Mouse (Mus musculus): ENCODE measurements around the gene Akr1c13. TPM values are rescaled to one million over a fixed set of nuclear protein-coding genes. Genes with fewer than 3 reads are reported as not detected.
"Not testable (repeated sequence)": the region's sequence is repeated elsewhere in the genome, so short reads cannot be mapped to it uniquely, and the experiment has no call there.

Gene Akr1c13
- total RNA-seq (2017): 102 and 119 TPM in 2 replicates

DNA sequence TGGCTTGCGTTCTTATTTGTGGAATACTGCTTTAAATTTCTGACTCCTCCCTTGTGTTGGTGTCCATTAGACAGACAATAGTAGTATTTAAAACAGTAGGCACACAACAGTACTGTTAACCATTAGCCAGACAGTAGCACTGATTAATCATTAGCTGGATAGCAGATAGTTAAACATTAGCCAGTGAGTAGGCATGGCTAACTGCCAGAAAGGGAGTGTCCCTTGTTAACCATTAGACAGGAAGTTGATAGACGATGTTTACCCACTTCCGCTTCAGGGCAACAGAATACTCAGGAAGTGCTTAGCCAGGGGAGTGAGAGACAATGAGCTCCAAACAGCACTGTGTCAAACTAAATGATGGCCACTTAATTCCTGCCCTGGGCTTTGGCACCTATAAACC, at the start of gene Akr1c13:
Gene Akr1c13 (plus strand): TSS at position 247 of the 400 bp plus-strand sequence.
- ATAC-seq (replicated peaks in 1 of 2; ENCODE audit: insufficient read depth in 1 of 2, low FRiP score in 2 of 2, low TSS enrichment in 1 of 2, low read depth in 1 of 2, poor library complexity in 2 of 2, severe bottlenecking in 2 of 2): peak; percentile 96 to 97

DNA sequence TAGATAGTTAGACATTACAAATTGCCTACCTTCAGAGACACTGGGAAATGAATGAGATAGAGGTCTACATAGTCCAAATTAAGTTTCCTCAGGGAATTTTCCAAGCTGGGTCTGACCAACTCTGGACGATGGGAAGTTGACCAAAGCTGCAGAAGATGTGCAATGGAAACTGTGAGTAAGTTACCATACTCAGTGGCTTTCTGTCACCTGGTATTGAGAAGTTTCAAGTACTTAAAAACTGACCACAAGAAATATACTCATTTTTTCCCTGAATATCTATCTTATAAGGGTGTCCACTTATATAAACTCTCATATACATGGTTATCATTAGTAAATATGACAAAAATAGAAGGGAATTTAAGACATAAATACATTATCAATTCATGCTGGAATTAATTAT, 46.7 kb upstream of the Akr1c13 start:
- no peak for ATAC-seq (replicated peaks in 1 of 2; ENCODE audit: insufficient read depth in 1 of 2, low FRiP score in 2 of 2, low TSS enrichment in 1 of 2, low read depth in 1 of 2, poor library complexity in 2 of 2, severe bottlenecking in 2 of 2)

DNA sequence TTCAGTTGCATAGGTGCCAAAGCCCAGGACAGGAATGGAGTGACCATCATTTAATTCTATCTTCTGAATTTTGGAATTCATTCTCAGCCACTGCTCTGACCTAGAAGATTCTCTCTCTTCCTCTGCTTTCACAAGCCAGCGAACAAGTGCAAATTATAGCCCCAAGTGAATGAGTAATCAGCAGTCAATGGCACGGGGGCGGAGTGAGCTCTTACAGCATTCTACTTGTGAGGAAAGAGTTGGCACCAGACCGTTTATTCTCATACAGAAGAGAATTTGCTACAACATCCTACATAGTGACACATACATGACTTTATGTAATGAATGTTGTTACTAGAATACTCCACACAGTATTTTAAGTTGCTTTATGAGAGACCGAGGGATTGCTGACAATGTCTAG, 40.4 kb upstream of the Akr1c13 start, which contains the start of gene Akr1c18:
Gene Akr1c18 (minus strand): TSS at position 137 of the 400 bp plus-strand sequence.
- no peak for ATAC-seq (replicated peaks in 1 of 2; ENCODE audit: insufficient read depth in 1 of 2, low FRiP score in 2 of 2, low TSS enrichment in 1 of 2, low read depth in 1 of 2, poor library complexity in 2 of 2, severe bottlenecking in 2 of 2)

DNA sequence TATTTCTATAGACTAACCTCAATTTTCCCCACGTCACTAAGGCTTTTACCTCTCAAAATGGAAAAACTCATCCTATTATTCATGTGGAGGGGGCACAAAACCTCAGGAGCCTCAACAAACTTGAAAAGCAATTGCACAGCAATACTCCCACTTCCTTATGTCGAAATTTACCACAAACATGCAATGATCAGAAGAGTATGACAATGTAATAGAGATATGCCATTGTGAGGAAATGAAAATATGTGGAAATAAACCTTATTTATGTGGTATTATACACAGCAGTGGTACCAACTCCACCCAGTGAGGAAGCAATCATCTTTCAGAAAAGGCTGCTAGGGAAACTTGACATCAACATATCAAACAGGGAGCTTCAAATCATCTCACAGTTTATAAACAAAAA, 38.0 kb upstream of the Akr1c13 start:
- ATAC-seq (replicated peaks in 1 of 2; ENCODE audit: insufficient read depth in 1 of 2, low FRiP score in 2 of 2, low TSS enrichment in 1 of 2, low read depth in 1 of 2, poor library complexity in 2 of 2, severe bottlenecking in 2 of 2): peak in 1 of 2 experiments; percentile 58; a peak in 2 of 4 replicates

DNA sequence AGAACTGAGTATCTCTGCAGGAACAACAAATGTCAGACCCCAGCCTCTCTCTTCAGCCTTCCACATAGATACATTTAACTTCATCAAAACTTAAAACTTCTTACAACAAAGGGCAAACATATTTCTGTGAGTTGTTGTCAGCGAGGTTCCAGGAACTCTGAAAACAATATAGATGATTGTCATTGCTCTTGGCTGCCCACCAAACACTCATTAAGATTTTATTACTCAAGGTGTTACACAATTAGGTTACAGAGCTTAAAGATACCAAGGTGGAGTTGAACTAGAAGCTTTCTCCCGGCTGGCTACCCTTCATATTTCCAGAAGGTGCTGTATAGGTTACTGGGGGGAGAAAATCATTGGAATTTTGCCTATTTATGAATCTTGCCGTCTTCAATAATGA, 37.4 kb upstream of the Akr1c13 start:
- no peak for ATAC-seq (replicated peaks in 1 of 2; ENCODE audit: insufficient read depth in 1 of 2, low FRiP score in 2 of 2, low TSS enrichment in 1 of 2, low read depth in 1 of 2, poor library complexity in 2 of 2, severe bottlenecking in 2 of 2)

DNA sequence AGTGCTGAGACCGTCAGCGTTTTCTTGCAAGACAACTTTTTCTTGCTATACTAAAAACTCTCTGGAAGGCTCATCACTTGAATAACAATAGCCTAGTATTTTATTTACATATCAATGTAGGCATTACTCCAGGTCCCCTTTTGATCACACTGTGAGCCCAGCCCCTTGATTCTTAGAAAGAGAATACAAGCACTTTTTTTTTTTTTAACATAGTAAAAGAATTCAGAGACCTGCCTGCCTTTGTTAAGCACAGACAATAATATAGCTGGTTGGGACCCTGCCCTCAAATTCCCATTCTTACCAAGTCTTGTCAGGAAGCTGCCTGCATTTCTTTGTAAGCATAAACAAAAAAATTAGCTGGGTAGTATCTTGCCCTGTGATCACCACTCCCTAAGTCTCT, 35.7 kb upstream of the Akr1c13 start:
- no peak for ATAC-seq (replicated peaks in 1 of 2; ENCODE audit: insufficient read depth in 1 of 2, low FRiP score in 2 of 2, low TSS enrichment in 1 of 2, low read depth in 1 of 2, poor library complexity in 2 of 2, severe bottlenecking in 2 of 2)

DNA sequence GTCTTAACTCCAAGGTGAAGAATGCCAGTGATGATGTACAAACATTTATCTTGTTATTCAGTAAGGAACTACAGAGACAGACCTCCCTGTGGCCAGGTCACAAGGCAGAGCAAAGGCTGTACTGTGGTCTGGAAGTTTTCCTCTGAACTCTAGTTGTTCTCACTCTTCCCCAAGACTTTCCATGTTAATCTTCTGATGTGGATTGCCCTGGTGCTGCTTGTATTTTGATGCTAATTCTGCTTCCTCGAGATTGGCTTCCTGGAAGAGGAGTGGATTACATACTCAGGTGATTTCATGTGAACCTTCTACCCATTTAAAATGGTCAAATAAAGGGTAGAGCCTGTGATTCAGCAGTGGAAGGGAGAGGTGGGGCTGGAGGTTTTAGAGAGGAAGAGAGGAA, 22.9 kb upstream of the Akr1c13 start:
- ATAC-seq (replicated peaks in 1 of 2; ENCODE audit: insufficient read depth in 1 of 2, low FRiP score in 2 of 2, low TSS enrichment in 1 of 2, low read depth in 1 of 2, poor library complexity in 2 of 2, severe bottlenecking in 2 of 2): no peak

DNA sequence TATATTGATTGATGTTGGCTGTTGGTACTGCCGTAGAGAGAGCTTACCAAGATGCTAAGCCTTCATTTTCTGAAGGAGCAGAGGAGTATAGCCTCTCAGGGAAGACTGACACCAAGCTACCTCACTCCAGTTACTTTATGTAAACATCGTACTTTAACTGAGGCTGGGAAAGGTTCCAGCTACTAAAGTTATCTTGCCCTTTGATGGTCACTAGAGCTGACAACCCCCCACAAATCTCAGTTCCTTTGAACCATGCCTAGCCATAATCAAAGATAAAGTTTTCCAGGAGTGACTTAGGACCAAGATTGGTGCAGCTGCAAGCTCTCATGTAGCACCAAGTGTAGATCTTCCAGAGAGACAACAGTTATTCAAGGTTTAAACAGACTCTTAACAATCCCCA, 18.0 kb upstream of the Akr1c13 start:
- ATAC-seq (replicated peaks in 1 of 2; ENCODE audit: insufficient read depth in 1 of 2, low FRiP score in 2 of 2, low TSS enrichment in 1 of 2, low read depth in 1 of 2, poor library complexity in 2 of 2, severe bottlenecking in 2 of 2): no peak

DNA sequence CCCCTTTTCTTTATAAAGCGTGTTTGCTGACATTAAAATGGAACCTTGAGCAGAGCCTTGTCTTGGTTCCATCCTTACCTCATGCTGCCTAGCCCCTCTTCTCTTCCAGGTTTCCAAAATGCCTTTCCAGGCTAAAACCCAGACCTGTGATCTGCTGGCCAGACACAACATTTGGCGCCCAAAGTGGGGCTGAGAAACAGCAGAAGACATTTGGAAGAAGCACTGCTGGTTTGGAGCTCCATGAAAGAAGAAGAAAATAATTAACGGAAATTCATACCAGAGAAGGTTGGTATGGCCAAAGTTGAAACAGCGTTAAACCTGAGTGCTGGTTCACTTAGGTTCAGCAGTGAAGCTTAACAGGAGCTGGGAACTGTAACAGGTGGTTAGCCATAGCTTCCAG, 9.6 kb upstream of the Akr1c13 start:
- ATAC-seq (replicated peaks in 1 of 2; ENCODE audit: insufficient read depth in 1 of 2, low FRiP score in 2 of 2, low TSS enrichment in 1 of 2, low read depth in 1 of 2, poor library complexity in 2 of 2, severe bottlenecking in 2 of 2): not testable (repeated sequence)

DNA sequence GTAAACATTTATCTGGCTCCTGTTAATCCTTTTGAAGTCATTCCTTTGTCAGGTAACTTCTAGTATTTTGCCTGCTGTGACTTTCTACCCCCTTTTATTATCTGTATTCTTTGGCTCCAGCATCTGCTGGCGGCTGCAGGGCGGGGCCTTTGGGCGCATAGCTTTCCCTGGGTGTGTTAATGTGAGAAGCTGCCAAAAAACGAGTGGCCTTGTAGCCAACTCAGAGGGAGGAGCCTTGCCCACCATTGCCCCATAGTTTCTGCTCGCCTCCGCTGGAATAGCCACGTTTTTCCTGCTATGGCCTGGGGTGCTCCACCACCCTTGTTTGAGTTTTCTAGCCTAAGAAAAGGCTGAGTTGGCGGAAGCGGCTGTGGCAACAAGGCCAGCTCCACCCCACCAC, 7.8 kb upstream of the Akr1c13 start:
- ATAC-seq (replicated peaks in 1 of 2; ENCODE audit: insufficient read depth in 1 of 2, low FRiP score in 2 of 2, low TSS enrichment in 1 of 2, low read depth in 1 of 2, poor library complexity in 2 of 2, severe bottlenecking in 2 of 2): no peak

DNA sequence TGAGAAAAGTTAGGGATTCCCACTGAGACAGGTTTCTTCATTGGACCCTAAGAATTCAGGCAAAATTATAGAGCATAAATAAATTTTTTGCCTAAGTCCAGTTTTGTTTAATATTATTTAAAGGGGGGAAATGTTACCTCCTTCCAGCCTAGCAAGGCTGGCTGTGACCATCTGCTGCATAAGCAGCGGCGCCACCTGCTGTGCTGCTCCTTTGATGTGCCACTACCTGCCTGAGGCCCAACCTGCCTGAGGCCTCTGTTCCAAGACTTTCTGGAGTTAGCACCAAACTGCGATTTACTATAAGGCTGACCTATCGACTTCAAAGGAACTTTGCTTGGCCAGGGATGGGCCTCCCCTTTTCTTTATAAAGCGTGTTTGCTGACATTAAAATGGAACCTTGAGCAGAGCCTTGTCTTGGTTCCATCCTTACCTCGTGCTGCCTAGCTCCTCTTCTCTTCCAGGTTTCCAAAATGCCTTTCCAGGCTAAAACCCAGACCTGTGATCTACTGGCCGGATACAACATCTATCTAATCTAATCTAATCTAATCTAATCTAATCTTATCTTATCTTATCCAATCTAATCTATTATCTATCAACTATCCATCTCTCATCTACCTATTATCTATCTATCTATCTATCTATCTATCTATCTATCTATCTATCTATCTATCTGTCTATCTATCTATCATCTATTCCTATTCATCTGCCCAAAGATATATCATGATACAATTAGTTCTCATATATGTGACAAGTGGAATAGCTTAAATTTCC, 4.1 kb upstream of the Akr1c13 start:
- ATAC-seq (replicated peaks in 1 of 2; ENCODE audit: insufficient read depth in 1 of 2, low FRiP score in 2 of 2, low TSS enrichment in 1 of 2, low read depth in 1 of 2, poor library complexity in 2 of 2, severe bottlenecking in 2 of 2): not testable (repeated sequence)

DNA sequence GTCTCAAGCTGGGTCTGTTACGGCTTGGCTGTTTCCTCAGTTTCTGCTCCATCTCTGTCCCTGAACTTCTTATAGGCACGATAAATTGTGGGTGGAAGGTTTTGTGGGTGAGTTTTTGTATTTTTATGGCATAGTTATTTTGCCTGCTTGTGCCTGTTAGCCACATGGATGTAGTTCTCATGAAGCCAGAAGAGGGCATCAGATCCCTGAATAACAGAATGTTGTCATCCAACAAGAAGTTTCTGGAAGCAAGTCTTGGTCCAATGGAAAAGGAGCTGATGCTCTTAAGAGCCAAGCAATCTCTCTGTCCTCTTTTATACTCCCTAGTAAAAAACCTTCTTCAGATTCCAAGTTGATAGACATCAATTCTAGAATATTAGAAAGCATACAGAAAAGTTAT, 2.8 kb upstream of the Akr1c13 start:
- ATAC-seq (replicated peaks in 1 of 2; ENCODE audit: insufficient read depth in 1 of 2, low FRiP score in 2 of 2, low TSS enrichment in 1 of 2, low read depth in 1 of 2, poor library complexity in 2 of 2, severe bottlenecking in 2 of 2): no peak

DNA sequence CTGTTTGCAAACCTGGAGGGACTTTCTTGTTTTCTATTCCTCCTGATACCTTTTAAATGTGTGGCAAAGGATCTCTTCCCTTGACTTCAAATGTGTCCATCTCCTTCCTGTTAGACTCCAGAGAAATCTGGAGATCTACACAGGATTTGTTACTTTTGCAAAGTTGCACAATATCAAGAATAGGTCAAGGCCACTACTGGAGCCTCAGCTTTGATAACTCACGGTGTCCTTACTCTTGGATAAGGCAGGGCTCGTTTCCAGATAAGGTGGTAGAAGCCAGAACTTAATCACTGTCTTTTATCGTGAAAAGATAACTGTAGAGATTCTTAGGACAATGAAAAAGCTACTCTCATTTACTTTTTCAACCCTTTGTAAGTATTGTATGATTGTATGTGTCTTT, 1.6 kb downstream of the Akr1c13 start:
- ATAC-seq (replicated peaks in 1 of 2; ENCODE audit: insufficient read depth in 1 of 2, low FRiP score in 2 of 2, low TSS enrichment in 1 of 2, low read depth in 1 of 2, poor library complexity in 2 of 2, severe bottlenecking in 2 of 2): no peak

DNA sequence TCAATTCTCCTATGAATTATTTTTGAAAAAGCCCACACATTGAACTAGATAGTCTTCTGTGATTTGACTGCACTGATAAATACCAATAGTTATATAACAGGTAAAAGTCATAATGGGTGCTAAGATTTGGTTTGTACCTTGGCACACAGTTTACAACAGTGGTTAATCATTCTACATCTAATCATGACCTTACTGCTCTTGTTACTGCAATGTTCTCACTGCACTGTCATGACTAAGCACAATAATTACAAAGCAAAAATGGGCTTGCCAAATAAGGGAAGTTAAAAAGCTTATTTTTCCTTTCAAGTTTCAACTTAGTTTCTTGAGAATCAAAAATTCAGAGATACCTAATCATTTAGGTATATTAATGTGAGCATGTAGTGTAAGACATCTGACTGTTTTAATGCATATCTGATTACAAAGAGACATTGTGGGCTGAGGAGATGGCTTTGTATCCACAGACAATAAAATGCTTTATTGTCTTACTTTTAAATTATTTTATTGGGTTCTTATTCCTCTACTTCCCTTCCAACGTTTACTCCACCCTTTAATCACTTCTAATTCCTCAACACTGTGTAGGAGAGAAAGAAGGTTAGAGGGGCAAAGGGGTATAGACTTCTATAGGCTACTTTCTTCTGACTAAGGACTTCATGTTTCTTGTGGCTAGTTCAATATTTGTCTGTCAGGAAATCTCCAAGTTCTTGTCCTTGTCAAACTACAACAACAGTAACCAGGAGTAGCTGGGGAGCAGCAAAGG, 15.4 kb downstream of the Akr1c13 start:
- peak; percentile 87 to 99 for ATAC-seq (replicated peaks in 1 of 2; ENCODE audit: insufficient read depth in 1 of 2, low FRiP score in 2 of 2, low TSS enrichment in 1 of 2, low read depth in 1 of 2, poor library complexity in 2 of 2, severe bottlenecking in 2 of 2)

DNA sequence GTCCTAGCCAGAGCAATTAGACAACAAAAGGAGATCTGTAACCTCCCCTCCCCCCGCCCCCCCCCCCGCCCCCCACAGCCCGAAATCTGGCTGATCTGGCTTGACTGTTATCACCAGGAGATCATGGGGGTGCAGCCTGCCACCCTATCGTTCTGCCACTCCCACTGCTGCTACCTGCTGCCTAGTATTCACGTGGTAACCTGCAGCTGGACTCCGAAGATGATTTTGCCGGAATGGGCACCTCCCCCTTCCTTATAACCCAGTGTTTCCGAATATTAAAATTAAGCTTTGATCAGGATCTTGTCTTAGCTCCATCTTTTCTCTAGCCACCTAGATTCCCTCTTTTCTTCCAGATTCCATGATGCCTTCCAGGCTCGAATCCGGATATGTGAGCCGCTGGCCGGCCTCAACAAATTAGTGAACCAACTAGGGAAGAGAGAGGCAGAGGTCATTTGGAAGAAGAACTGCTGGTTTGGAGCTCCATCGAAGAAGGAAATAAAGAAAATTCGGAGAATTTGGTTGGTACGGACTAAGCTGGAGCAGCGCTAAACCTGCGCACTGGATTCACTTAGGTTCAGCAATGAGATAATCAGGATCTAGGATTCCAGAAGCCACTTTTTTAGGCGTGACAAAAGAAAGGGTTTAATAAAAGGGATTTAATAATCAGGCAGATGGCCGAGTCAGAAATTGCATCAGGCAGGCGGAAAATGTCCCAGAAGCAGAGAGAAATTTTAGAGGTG, 20.8 kb downstream of the Akr1c13 start:
- no peak for ATAC-seq (replicated peaks in 1 of 2; ENCODE audit: insufficient read depth in 1 of 2, low FRiP score in 2 of 2, low TSS enrichment in 1 of 2, low read depth in 1 of 2, poor library complexity in 2 of 2, severe bottlenecking in 2 of 2)

DNA sequence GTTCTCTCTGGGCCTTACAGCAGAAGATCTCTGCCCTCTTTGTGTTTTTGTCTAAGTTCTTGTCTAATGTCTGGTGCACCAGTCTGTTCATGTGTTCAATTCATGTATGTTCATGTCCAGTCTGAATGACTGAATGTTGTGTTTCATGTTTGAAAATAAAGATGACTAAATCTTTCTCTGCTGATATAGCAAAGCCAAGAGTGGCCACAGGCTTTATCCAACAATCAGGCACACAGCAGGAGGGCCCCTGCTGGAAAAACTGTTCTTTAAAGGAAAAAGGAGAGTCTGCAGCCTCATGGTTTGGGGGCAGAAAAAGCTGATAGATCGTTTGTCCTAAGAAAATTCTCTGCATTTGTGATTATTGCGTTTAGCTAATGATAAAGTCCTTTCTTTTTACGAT, 21.4 kb downstream of the Akr1c13 start:
- no peak for ATAC-seq (replicated peaks in 1 of 2; ENCODE audit: insufficient read depth in 1 of 2, low FRiP score in 2 of 2, low TSS enrichment in 1 of 2, low read depth in 1 of 2, poor library complexity in 2 of 2, severe bottlenecking in 2 of 2)

DNA sequence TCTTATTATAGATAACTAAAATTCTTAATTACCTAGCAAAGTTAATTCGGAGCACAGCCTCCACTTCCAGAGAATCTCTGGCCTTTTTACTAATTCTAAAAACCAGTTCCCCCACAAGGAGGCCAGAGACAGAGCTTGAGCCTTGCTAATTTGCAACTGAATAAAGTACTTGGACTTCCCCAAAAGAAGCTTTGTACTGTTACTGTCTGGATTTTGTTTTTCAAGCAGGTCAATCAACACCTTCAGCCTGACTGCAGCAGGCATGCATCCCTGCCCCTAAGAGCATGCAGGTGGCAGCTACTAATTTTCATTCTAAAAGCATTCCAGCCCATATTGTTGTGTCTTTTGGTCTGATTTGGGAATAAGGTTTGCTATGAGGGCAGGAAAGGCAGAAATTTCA, 24.5 kb downstream of the Akr1c13 start:
- not testable (repeated sequence) for ATAC-seq (replicated peaks in 1 of 2; ENCODE audit: insufficient read depth in 1 of 2, low FRiP score in 2 of 2, low TSS enrichment in 1 of 2, low read depth in 1 of 2, poor library complexity in 2 of 2, severe bottlenecking in 2 of 2)

DNA sequence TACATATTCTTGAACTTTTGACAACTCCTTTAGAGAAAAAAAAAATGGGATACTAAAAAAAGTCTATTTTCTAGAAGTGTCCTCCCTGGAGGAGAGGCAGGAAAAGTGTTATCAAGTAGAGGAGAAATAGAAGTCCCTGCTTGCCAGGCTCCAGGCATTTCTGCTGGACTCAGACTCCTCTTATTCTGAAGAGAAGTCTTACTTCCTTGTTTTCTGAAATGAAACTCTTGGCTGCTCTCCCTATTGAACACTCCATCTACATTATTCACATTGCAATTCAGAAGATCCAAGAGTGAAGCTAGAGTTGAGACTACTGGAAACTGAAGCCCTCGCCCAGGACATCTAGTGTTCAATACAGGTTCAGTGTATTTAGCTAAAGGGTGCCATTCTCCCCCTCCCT, 37.5 kb downstream of the Akr1c13 start, which contains the start of gene Akr1c19:
Gene Akr1c19 (plus strand): TSS at position 260 of the 400 bp plus-strand sequence.
- ATAC-seq (replicated peaks in 1 of 2; ENCODE audit: insufficient read depth in 1 of 2, low FRiP score in 2 of 2, low TSS enrichment in 1 of 2, low read depth in 1 of 2, poor library complexity in 2 of 2, severe bottlenecking in 2 of 2): no peak
